Mouse (Mus musculus) forebrain, embryonic 11.5 days (tissue): ENCODE measurements around the gene Wfs1. TPM values are rescaled to one million over a fixed set of nuclear protein-coding genes. Genes with fewer than 3 reads are reported as not detected.
A peak's percentile ranks its signal among the peaks of the same experiment; 100 is the strongest.

Experiments
- ATAC-seq: fragments of 200-750 bp; cut with Nextera tagmentation; replicated peaks from 2 replicates; pipeline ENCODE4 v1.8.0; 2017; ENCODE audit warnings: moderate TSS enrichment; ENCODE audit not compliant: low FRiP score
- DNase-seq: peaks from one replicate; pipeline ENCODE4 v3.0.0-alpha.2; 2017; ENCODE audit warnings: low spot score
- H3K27ac ChIP-seq: fragments of 300-500 bp; sonication (generic); 2 replicates; pipeline ENCODE4 v1.5.1; 2014; ENCODE audit warnings: low read depth, low read length
- H3K27me3 ChIP-seq: fragments of 300-500 bp; sonication (generic); 2 replicates; pipeline ENCODE4 v1.6.1; 2014; ENCODE audit warnings: mild to moderate bottlenecking, low read length, mixed read lengths; ENCODE audit not compliant: control insufficient read depth, insufficient read depth
- H3K36me3 ChIP-seq: fragments of 300-500 bp; sonication (generic); 2 replicates; pipeline ENCODE4 v1.6.1; 2014; ENCODE audit warnings: mild to moderate bottlenecking, low read length, moderate library complexity, mixed read lengths; ENCODE audit not compliant: control insufficient read depth, insufficient read depth
- H3K4me1 ChIP-seq: fragments of 300-500 bp; sonication (generic); replicated peaks from 2 replicates; pipeline ENCODE4 v1.6.1; 2014; ENCODE audit warnings: low read length, mixed read lengths; ENCODE audit not compliant: control insufficient read depth, insufficient read depth
- H3K4me2 ChIP-seq: fragments of 300-500 bp; sonication (generic); 2 replicates; pipeline ENCODE4 v1.6.1; 2014; ENCODE audit warnings: low read depth, mild to moderate bottlenecking, low read length, moderate library complexity, mixed read lengths; ENCODE audit not compliant: severe bottlenecking
- H3K4me3 ChIP-seq: fragments of 300-500 bp; sonication (generic); 2 replicates; pipeline ENCODE4 v1.5.1; 2014; ENCODE audit warnings: low read depth, low read length
- H3K9ac ChIP-seq: fragments of 300-500 bp; sonication (generic); 2 replicates; pipeline ENCODE4 v1.6.1; 2014; ENCODE audit warnings: low read length
- H3K9me3 ChIP-seq: fragments of 300-500 bp; sonication (generic); 2 replicates; pipeline ENCODE4 v1.6.1; 2016; ENCODE audit warnings: low read length, mixed read lengths; ENCODE audit not compliant: control insufficient read depth
- WGBS: fragments of 180-500 bp; shearing (Covaris S2); extraction: QIAGEN DNeasy Blood & Tissue Kit; methylation state at CpG from one replicate; pipeline ENCODE4 v1.1.7; 2014; 5-methylcytosine and 5-hydroxymethylcytosine counted together
- polyA plus RNA-seq: library from polyadenylated mRNA; unstranded; fragments of >200 nt; fragmentation: Nextera tagmentation; extraction: Ambion mirVana; gene quantifications from 2 replicates; pipeline ENCODE4 v1.2.1, GENCODE M21; 2014

Wfs1 gene
- polyA plus RNA-seq, 1 experiment from 2014 or later: 8.8 TPM

GRCm38 (mm10) chr5:36990631-36991350 is 1.8 kb upstream of the Wfs1 start:
- no peaks in the 10 kb centered on the region for H3K36me3 ChIP-seq
- H3K27me3 ChIP-seq: no peaks in the 10 kb centered on the region
- DNase-seq: no peak
- no peaks in the 10 kb centered on the region for H3K9me3 ChIP-seq
- H3K4me2 ChIP-seq: no peak overlapping the region
- no peak for ATAC-seq
- H3K4me3 ChIP-seq: no peak overlapping the region
- H3K4me1 ChIP-seq: no peaks in the 10 kb centered on the region; the same call in 1 of the 2 replicates
- H3K9ac ChIP-seq: no peak overlapping the region
- H3K27ac ChIP-seq: no peak overlapping the region
- WGBS: 89% methylated on average over 3 of the region's 3 CpGs

- Histone ChIP-seq H3K9me3 (no peaks in the 10 kb centered on the region), H3K9ac (no peak overlapping the region), H3K4me1 (no peaks in the 10 kb centered on the region; the same call in 1 of the 2 replicates), H3K27ac (no peak overlapping the region), H3K27me3 (no peaks in the 10 kb centered on the region), H3K4me2 (no peak overlapping the region), H3K36me3 (no peaks in the 10 kb centered on the region), H3K4me3 (no peak overlapping the region)
- ATAC-seq: no peak
- 53% methylated on average over 3 of the region's 3 CpGs for WGBS
- DNase-seq: no peak
Observed at GRCm38 (mm10) chr5:36990196-36990595, 1.2 kb upstream of the Wfs1 start.

- no peaks in the 10 kb centered on the region; the same call in 1 of the 2 replicates for H3K4me1 ChIP-seq
- WGBS: 6% methylated on average over 3 of the region's 3 CpGs
- H3K9ac ChIP-seq: no peak overlapping the region; the same call in 1 of the 2 replicates
- H3K27ac ChIP-seq: no peak overlapping the region
- H3K27me3 ChIP-seq: no peaks in the 10 kb centered on the region
- no peaks in the 10 kb centered on the region for H3K36me3 ChIP-seq
- no peaks in the 10 kb centered on the region for H3K9me3 ChIP-seq
- peak overlapping the region; percentile 68 for H3K4me3 ChIP-seq
- ATAC-seq: no peak
- no peak for DNase-seq
- peak overlapping the region; percentile 85 for H3K4me2 ChIP-seq
Observed at GRCm38 (mm10) chr5:36989625-36989977, 596 bp upstream of the Wfs1 start.

GRCm38 (mm10) chr5:36988124-36988780 is 753 bp downstream of the Wfs1 start:
- Histone ChIP-seq H3K4me1 (no peaks in the 10 kb centered on the region; the same call in 1 of the 2 replicates), H3K27me3 (no peaks in the 10 kb centered on the region), H3K9me3 (no peaks in the 10 kb centered on the region), H3K36me3 (no peaks in the 10 kb centered on the region), H3K27ac (no peak overlapping the region; the same call in 1 of the 2 replicates), H3K4me2 (peak overlapping the region; percentile 91), H3K4me3 (peak overlapping the region; percentile 68), H3K9ac (peak overlapping the region; percentile 66)
- no peak for DNase-seq
- 10% methylated on average over 24 of the region's 24 CpGs for WGBS
- peak; percentile 53 for ATAC-seq

GRCm38 (mm10) chr5:36986617-36987016 is 2.4 kb downstream of the Wfs1 start:
- no peaks in the 10 kb centered on the region for H3K27me3 ChIP-seq
- no peak overlapping the region for H3K9ac ChIP-seq
- H3K4me3 ChIP-seq: no peak overlapping the region
- DNase-seq: no peak
- WGBS: 89% methylated on average over 1 of the region's 1 CpGs
- H3K4me1 ChIP-seq: no peaks in the 10 kb centered on the region; the same call in 1 of the 2 replicates
- no peaks in the 10 kb centered on the region for H3K9me3 ChIP-seq
- H3K4me2 ChIP-seq: no peak overlapping the region
- H3K36me3 ChIP-seq: no peaks in the 10 kb centered on the region
- H3K27ac ChIP-seq: no peak overlapping the region
- ATAC-seq: no peak

GRCm38 (mm10) chr5:36982271-36982670 is 6.7 kb downstream of the Wfs1 start:
- no peak overlapping the region for H3K4me2 ChIP-seq
- no peaks in the 10 kb centered on the region for H3K9me3 ChIP-seq
- no peaks in the 10 kb centered on the region for H3K27me3 ChIP-seq
- no peak overlapping the region; the same call in 1 of the 2 replicates for H3K9ac ChIP-seq
- H3K4me1 ChIP-seq: no peaks in the 10 kb centered on the region; the same call in 1 of the 2 replicates
- H3K27ac ChIP-seq: no peak overlapping the region
- H3K4me3 ChIP-seq: no peak overlapping the region
- ATAC-seq: no peak
- DNase-seq: no peak
- WGBS: 64% methylated on average over 4 of the region's 4 CpGs
- H3K36me3 ChIP-seq: no peaks in the 10 kb centered on the region

GRCm38 (mm10) chr5:36979631-36980030 is 9.4 kb downstream of the Wfs1 start:
- H3K4me3 ChIP-seq: no peak overlapping the region
- H3K4me2 ChIP-seq: no peak overlapping the region
- no peaks in the 10 kb centered on the region for H3K36me3 ChIP-seq
- DNase-seq (no peak), ATAC-seq (no peak)
- no peak overlapping the region for H3K9ac ChIP-seq
- H3K9me3 ChIP-seq: no peaks in the 10 kb centered on the region
- no peaks in the 10 kb centered on the region for H3K27me3 ChIP-seq
- WGBS: 82% methylated on average over 7 of the region's 7 CpGs
- H3K27ac ChIP-seq: no peak overlapping the region
- H3K4me1 ChIP-seq: no peaks in the 10 kb centered on the region; the same call in 1 of the 2 replicates

- no peak overlapping the region for H3K4me3 ChIP-seq
- DNase-seq (no peak), ATAC-seq (no peak)
- H3K9me3 ChIP-seq: no peaks in the 10 kb centered on the region
- H3K9ac ChIP-seq: no peak overlapping the region
- WGBS: 85% methylated on average over 8 of the region's 8 CpGs
- no peak overlapping the region for H3K4me2 ChIP-seq
- no peaks in the 10 kb centered on the region for H3K27me3 ChIP-seq
- no peaks in the 10 kb centered on the region; the same call in 1 of the 2 replicates for H3K4me1 ChIP-seq
- no peaks in the 10 kb centered on the region for H3K36me3 ChIP-seq
- H3K27ac ChIP-seq: no peak overlapping the region
Observed at GRCm38 (mm10) chr5:36979001-36979400, 10.0 kb downstream of the Wfs1 start.
